Mouse (Mus musculus): ENCODE measurements around the gene Pah. TPM values are rescaled to one million over a fixed set of nuclear protein-coding genes. Genes with fewer than 3 reads are reported as not detected.

Gene Pah
- total RNA-seq (2021) = under 1 TPM in 1 of 2 experiments, not detected in 1; 0.47 TPM
- long read RNA-seq, experiment 1 = 0 reads
- long read RNA-seq, experiment 2 = 0 reads

- DNase-seq (ENCODE audit: low spot score in 2 of 2) = no peak
Observed at GRCm38 (mm10) chr10:87521646-87522045, at the start of gene Pah. Gene Pah (plus strand): TSS chr10:87521795.

- DNase-seq (ENCODE audit: low spot score in 2 of 2) = no peak
Observed at GRCm38 (mm10) chr10:87473475-87474131, 48.0 kb upstream of the Pah start.

GRCm38 (mm10) chr10:87474971-87475370, 46.6 kb upstream of the Pah start:
- no peak for DNase-seq (ENCODE audit: low spot score in 2 of 2)

GRCm38 (mm10) chr10:87477895-87478294, 43.7 kb upstream of the Pah start:
- no peak for DNase-seq (ENCODE audit: low spot score in 2 of 2)

GRCm38 (mm10) chr10:87484831-87485720, 36.5 kb upstream of the Pah start:
- no peak for DNase-seq (ENCODE audit: low spot score in 2 of 2)

GRCm38 (mm10) chr10:87485721-87486620, 35.6 kb upstream of the Pah start:
- no peak for DNase-seq (ENCODE audit: low spot score in 2 of 2)

- DNase-seq (ENCODE audit: low spot score in 2 of 2) = no peak
Observed at GRCm38 (mm10) chr10:87488429-87489145, 33.0 kb upstream of the Pah start.

GRCm38 (mm10) chr10:87489246-87490009, 32.2 kb upstream of the Pah start:
- DNase-seq (ENCODE audit: low spot score in 2 of 2) = no peak

- DNase-seq (ENCODE audit: low spot score in 2 of 2) = no peak
Observed at GRCm38 (mm10) chr10:87490328-87490727, 31.3 kb upstream of the Pah start.

- DNase-seq (ENCODE audit: low spot score in 2 of 2) = no peak
Observed at GRCm38 (mm10) chr10:87491485-87492040, 30.0 kb upstream of the Pah start.

- no peak for DNase-seq (ENCODE audit: low spot score in 2 of 2)
Observed at GRCm38 (mm10) chr10:87492332-87492660, 29.3 kb upstream of the Pah start.

- DNase-seq (ENCODE audit: low spot score in 2 of 2) = peak; percentile 45 to 72
Observed at GRCm38 (mm10) chr10:87492661-87493551, 28.7 kb upstream of the Pah start.

- no peak for DNase-seq (ENCODE audit: low spot score in 2 of 2)
Observed at GRCm38 (mm10) chr10:87493576-87493975, 28.0 kb upstream of the Pah start, which contains the start of gene Ascl1. Gene Ascl1 (minus strand): TSS chr10:87493660.

- no peak for DNase-seq (ENCODE audit: low spot score in 2 of 2)
Observed at GRCm38 (mm10) chr10:87494176-87494575, 27.4 kb upstream of the Pah start.

- DNase-seq (ENCODE audit: low spot score in 2 of 2) = peak in 1 of 2 experiments; percentile 29
Observed at GRCm38 (mm10) chr10:87494596-87494995, 27.0 kb upstream of the Pah start.

- DNase-seq (ENCODE audit: low spot score in 2 of 2) = no peak
Observed at GRCm38 (mm10) chr10:87497056-87497455, 24.5 kb upstream of the Pah start.

GRCm38 (mm10) chr10:87500926-87501658, 20.5 kb upstream of the Pah start:
- DNase-seq (ENCODE audit: low spot score in 2 of 2) = no peak

GRCm38 (mm10) chr10:87501659-87502042, 19.9 kb upstream of the Pah start:
- DNase-seq (ENCODE audit: low spot score in 2 of 2) = no peak

Measured in gastrocnemius, postnatal 4 days (tissue).